Mouse (Mus musculus): ENCODE measurements at regions not wholly inside any gene's neighbourhood (a gene's known extent, or its start where the extent isn't known, plus 50 kb on each side); places are given as distances from the start of the nearest gene placed in this dataset.
A peak's percentile ranks its signal among the peaks of the same experiment; 100 is the strongest.

- TF ChIP-seq CTCF (IDR thresholded peaks at IDR 0.05; ENCODE audit: low read depth) = peak; percentile 99
- TF ChIP-seq EP300 (IDR thresholded peaks at IDR 0.05; ENCODE audit: low read depth) = no peak
Observed at GRCm38 (mm10) chr7:84779276-84779825, 74.0 kb upstream of the Olfr291 start.

Data from liver, embryonic 14.5 days (tissue).